7 mouse cellular contexts compared by ENCODE assay signal in genomic region chr2:25372644-25373391, GRCm38 (mm10). TPM values are rescaled to one million over a fixed set of nuclear protein-coding genes. Genes with fewer than 3 reads are reported as not detected.
DNase-seq lines count a peak whose midpoint lies in the region; ATAC-seq and TF ChIP-seq lines count a peak whose summit lies in the region.

No protein-coding gene starts in this region.

- H3K9ac ChIP-seq in forebrain, postnatal 0 days: peak overlapping the region; percentile 44
- peak overlapping the region; percentile 83 for H3K9ac ChIP-seq in liver, embryonic 16.5 days (ENCODE audit: low read depth, low read length)

- peak overlapping the region; percentile 75 for H3ac ChIP-seq in C2C12 (ENCODE audit: control insufficient read depth, insufficient read length, low read depth)

- H3K27me3 ChIP-seq in C2C12 (ENCODE audit: control insufficient read depth, insufficient read depth, insufficient read length): no peaks in the 10 kb centered on the region
- H3K27me3 ChIP-seq in forebrain, postnatal 0 days (ENCODE audit: insufficient read depth, low read length): no peaks in the 10 kb centered on the region
- H3K27me3 ChIP-seq in liver, embryonic 16.5 days (ENCODE audit: control insufficient read depth, insufficient read depth, low read depth, low read length): peaks cover 4% of the 10 kb centered on the region; the same call in 1 of the 2 replicates

- no peaks in the 10 kb centered on the region for H3K4me1 ChIP-seq in forebrain, postnatal 0 days (ENCODE audit: insufficient read depth)
- peaks cover 47% of the 10 kb centered on the region for H3K4me1 ChIP-seq in liver, embryonic 16.5 days (ENCODE audit: control insufficient read depth, low read depth, low read length)

- no peak for TF ChIP-seq CTCF in C2C12 (IDR thresholded peaks at IDR 0.05; ENCODE audit: control insufficient read depth, insufficient read depth, insufficient read length)
- no peak for TF ChIP-seq CTCF in forebrain, postnatal 0 days (IDR thresholded peaks at IDR 0.05; ENCODE audit: low read depth)

- no peak for ATAC-seq in forebrain, postnatal 0 days
- ATAC-seq in liver, embryonic 16.5 days (ENCODE audit: low read depth): peak; percentile 20

- peak overlapping the region; percentile 83 for H3K4me2 ChIP-seq in forebrain, postnatal 0 days (ENCODE audit: low read depth)
- peak overlapping the region; percentile 92 for H3K4me2 ChIP-seq in liver, embryonic 16.5 days (ENCODE audit: low read depth, low read length)

- DNase-seq in 416B (ENCODE audit: low read depth): peak; percentile 28
- no peak for DNase-seq in forebrain, postnatal 0 days
- no peak for DNase-seq in right cerebral cortex, postnatal 14 days
- no peak for DNase-seq in spleen, adult 12 weeks (ENCODE audit: low spot score)
- no peak for DNase-seq in layer of hippocampus, adult 9-10 months (ENCODE audit: low spot score)

- peaks cover 21% of the 10 kb centered on the region for H3K36me3 ChIP-seq in C2C12 (ENCODE audit: control insufficient read depth, insufficient read depth)
- H3K36me3 ChIP-seq in forebrain, postnatal 0 days (ENCODE audit: insufficient read depth): no peaks in the 10 kb centered on the region
- H3K36me3 ChIP-seq in liver, embryonic 16.5 days (ENCODE audit: control insufficient read depth, insufficient read depth): peaks cover 15% of the 10 kb centered on the region

- peaks cover 22% of the 10 kb centered on the region for H3K79me2 ChIP-seq in C2C12 (ENCODE audit: control insufficient read depth, insufficient read depth)

- 3% methylated on average over 41 of the region's 42 CpGs for WGBS in forebrain, postnatal 0 days
- WGBS in liver, embryonic 16.5 days (ENCODE audit: insufficient replicate concordance): 1% methylated on average over 42 of the region's 42 CpGs

- H3K9me3 ChIP-seq in forebrain, postnatal 0 days (ENCODE audit: low read length): no peaks in the 10 kb centered on the region
- H3K9me3 ChIP-seq in liver, embryonic 16.5 days (replicated peaks; ENCODE audit: control insufficient read depth, low read length): no peaks in the 10 kb centered on the region

- H3K4me3 ChIP-seq in C2C12 (ENCODE audit: insufficient read depth, poor library complexity, severe bottlenecking): peak overlapping the region; percentile 79
- peak overlapping the region; percentile 55 for H3K4me3 ChIP-seq in forebrain, postnatal 0 days (ENCODE audit: low read depth, low read length)
- H3K4me3 ChIP-seq in liver, embryonic 16.5 days (ENCODE audit: low read depth, low read length): peak overlapping the region; percentile 85

- H3K79me3 ChIP-seq in C2C12 (ENCODE audit: low read depth): peaks cover 3% of the 10 kb centered on the region

- H3K27ac ChIP-seq in forebrain, postnatal 0 days (ENCODE audit: low read depth, low read length): no peak overlapping the region
- H3K27ac ChIP-seq in liver, embryonic 16.5 days (ENCODE audit: low read length): peak overlapping the region; percentile 58

TF ChIP-seq in C2C12, 6 proteins besides CTCF, POLR2A, EP300 and RAD21:
- TF ChIP-seq MYOG (IDR thresholded peaks at IDR 0.05; ENCODE audit: control insufficient read depth, extremely low read depth, insufficient read length): no peak

RNA-seq across cellular contexts. Expression of gene Sapcd2, which starts 0.7 kb away (rescaled TPM):
- polyA plus RNA-seq in C2C12 (2012; fragmentation: generic; extraction: Trizol): 25.8 TPM
- total RNA-seq in forebrain, postnatal 0 days (2014; rRNA removed): 13.2 and 13.9 TPM in 2 replicates
- 9.5 and 12.7 TPM in 2 replicates for polyA plus RNA-seq in forebrain, postnatal 0 days (2015; fragmentation: Nextera tagmentation; extraction: Ambion mirVana)
- 14.7 and 16.2 TPM in 2 replicates for polyA plus RNA-seq in liver, embryonic 16.5 days (2015; fragmentation: Nextera tagmentation; extraction: Ambion mirVana)

RNA-seq across cellular contexts. Expression of gene Uap1l1, which starts 7.3 kb away (rescaled TPM):
- polyA plus RNA-seq in C2C12 (2012; fragmentation: generic; extraction: Trizol): 96.6 TPM
- 4.1 and 5.2 TPM in 2 replicates for total RNA-seq in forebrain, postnatal 0 days (2014; rRNA removed)
- 10.4 and 11.9 TPM in 2 replicates for polyA plus RNA-seq in forebrain, postnatal 0 days (2015; fragmentation: Nextera tagmentation; extraction: Ambion mirVana)
- polyA plus RNA-seq in liver, embryonic 16.5 days (2015; fragmentation: Nextera tagmentation; extraction: Ambion mirVana): 12.6 and 14.0 TPM in 2 replicates

RNA-seq across cellular contexts. Expression of gene Dpp7, which starts 16.7 kb away (rescaled TPM):
- 22.4 TPM for polyA plus RNA-seq in C2C12 (2012; fragmentation: generic; extraction: Trizol)
- 17.4 and 21.7 TPM in 2 replicates for total RNA-seq in forebrain, postnatal 0 days (2014; rRNA removed)
- 15.3 and 19.8 TPM in 2 replicates for polyA plus RNA-seq in forebrain, postnatal 0 days (2015; fragmentation: Nextera tagmentation; extraction: Ambion mirVana)
- 10.8 and 11.5 TPM in 2 replicates for polyA plus RNA-seq in liver, embryonic 16.5 days (2015; fragmentation: Nextera tagmentation; extraction: Ambion mirVana)

RNA-seq across cellular contexts. Expression of gene Entpd2, which starts 22.9 kb away (rescaled TPM):
- polyA plus RNA-seq in C2C12 (2012; fragmentation: generic; extraction: Trizol): not detected
- 8.2 and 13.5 TPM in 2 replicates for total RNA-seq in forebrain, postnatal 0 days (2014; rRNA removed)
- 14.2 and 18.2 TPM in 2 replicates for polyA plus RNA-seq in forebrain, postnatal 0 days (2015; fragmentation: Nextera tagmentation; extraction: Ambion mirVana)
- polyA plus RNA-seq in liver, embryonic 16.5 days (2015; fragmentation: Nextera tagmentation; extraction: Ambion mirVana): 0.54 and 1.0 TPM in 2 replicates

RNA-seq across cellular contexts. Expression of gene Npdc1, which starts 26.3 kb away (rescaled TPM):
- polyA plus RNA-seq in C2C12 (2012; fragmentation: generic; extraction: Trizol): 79.9 TPM
- total RNA-seq in forebrain, postnatal 0 days (2014; rRNA removed): 179 and 188 TPM in 2 replicates
- 413 and 442 TPM in 2 replicates for polyA plus RNA-seq in forebrain, postnatal 0 days (2015; fragmentation: Nextera tagmentation; extraction: Ambion mirVana)
- 4.7 and 4.8 TPM in 2 replicates for polyA plus RNA-seq in liver, embryonic 16.5 days (2015; fragmentation: Nextera tagmentation; extraction: Ambion mirVana)
